In genomic region chrX:23363441-23363840, GRCm38 (mm10) we compare ENCODE assay signal across 8 mouse cellular contexts. TPM values are rescaled to one million over a fixed set of nuclear protein-coding genes. Genes with fewer than 3 reads are reported as not detected.
DNase-seq lines count a peak whose midpoint lies in the region; ATAC-seq and TF ChIP-seq lines count a peak whose summit lies in the region.
"Had no signal": no experiment of that assay in that cellular context is flagged by ENCODE, and none has a peak within 500 bp of the region (broad histone marks: within the 10 kb centered on the region; RNA-seq: fewer than 3 reads in every experiment).

No protein-coding gene starts in this region.

- no peaks in the 10 kb centered on the region for H3K27me3 ChIP-seq in kidney, postnatal 0 days (ENCODE audit: insufficient read depth, low read length)
- no peaks in the 10 kb centered on the region for H3K27me3 ChIP-seq in forebrain, embryonic 13.5 days
- H3K27me3 ChIP-seq in limb, embryonic 12.5 days = no peaks in the 10 kb centered on the region
- no peaks in the 10 kb centered on the region for H3K27me3 ChIP-seq in stomach, embryonic 15.5 days (replicated peaks)
- H3K27me3 ChIP-seq: liver, embryonic 13.5 days had no signal

- ATAC-seq in kidney, postnatal 0 days (replicated peaks; ENCODE audit: low FRiP score, low read depth) = no peak
- no peak for ATAC-seq in forebrain, embryonic 13.5 days
- ATAC-seq in limb, embryonic 12.5 days (ENCODE audit: insufficient number of reproducible peaks, insufficient read depth, low FRiP score, low TSS enrichment, low read depth) = no peak
- no peak for ATAC-seq in stomach, embryonic 15.5 days (ENCODE audit: insufficient read depth, low FRiP score, low read depth)
- no peak for ATAC-seq in inflammation-experienced regulatory T-cells, adult 6 months

- DNase-seq in kidney, postnatal 0 days (ENCODE audit: low spot score) = no peak
- no peak for DNase-seq in kidney, adult 8-10 months
- no peak for DNase-seq in ovary, postnatal 14 days (ENCODE audit: low spot score)
- DNase-seq: liver, embryonic 13.5 days had no signal

- H3K9me3 ChIP-seq in kidney, postnatal 0 days (replicated peaks; ENCODE audit: low read length) = no peaks in the 10 kb centered on the region
- no peaks in the 10 kb centered on the region for H3K9me3 ChIP-seq in forebrain, embryonic 13.5 days (replicated peaks)
- no peaks in the 10 kb centered on the region; the same call in 1 of the 2 replicates for H3K9me3 ChIP-seq in limb, embryonic 12.5 days
- H3K9me3 ChIP-seq in stomach, embryonic 15.5 days = no peaks in the 10 kb centered on the region
- H3K9me3 ChIP-seq: liver, embryonic 13.5 days had no signal

- no peak overlapping the region for H3K27ac ChIP-seq in kidney, postnatal 0 days
- H3K27ac ChIP-seq in forebrain, embryonic 13.5 days = no peak overlapping the region
- no peak overlapping the region for H3K27ac ChIP-seq in limb, embryonic 12.5 days
- H3K27ac ChIP-seq in stomach, embryonic 15.5 days = no peak overlapping the region
- H3K27ac ChIP-seq: liver, embryonic 13.5 days had no signal

- TF ChIP-seq CTCF in kidney, postnatal 0 days (IDR thresholded peaks at IDR 0.05; ENCODE audit: low read depth) = no peak

- H3K4me2 ChIP-seq in kidney, postnatal 0 days (ENCODE audit: low read length) = peak overlapping the region; percentile 54
- peak overlapping the region; percentile 55 for H3K4me2 ChIP-seq in forebrain, embryonic 13.5 days
- peak overlapping the region; percentile 50 for H3K4me2 ChIP-seq in limb, embryonic 12.5 days
- peak overlapping the region; percentile 27; the same call in 1 of the 2 replicates for H3K4me2 ChIP-seq in stomach, embryonic 15.5 days

- H3K4me3 ChIP-seq in kidney, postnatal 0 days (replicated peaks; ENCODE audit: low read depth, low read length) = 0 out of 2 replicates have a peak overlapping the region, but pooled peaks have one; percentile 48
- H3K4me3 ChIP-seq in forebrain, embryonic 13.5 days = peak overlapping the region; percentile 55
- H3K4me3 ChIP-seq in limb, embryonic 12.5 days (replicated peaks) = peak overlapping the region; percentile 56
- H3K4me3 ChIP-seq in stomach, embryonic 15.5 days (replicated peaks) = peak overlapping the region; percentile 21

- H3K9ac ChIP-seq in kidney, postnatal 0 days (ENCODE audit: low read depth, low read length) = no peak overlapping the region
- no peak overlapping the region for H3K9ac ChIP-seq in forebrain, embryonic 13.5 days
- no peak overlapping the region for H3K9ac ChIP-seq in limb, embryonic 12.5 days (replicated peaks)
- H3K9ac ChIP-seq in stomach, embryonic 15.5 days = no peak overlapping the region
- H3K9ac ChIP-seq: liver, embryonic 13.5 days had no signal

- 64% methylated on average over 6 of the region's 6 CpGs for WGBS in kidney, postnatal 0 days
- 29% methylated on average over 6 of the region's 6 CpGs for WGBS in forebrain, embryonic 13.5 days
- 56% methylated on average over 6 of the region's 6 CpGs for WGBS in limb, embryonic 12.5 days
- WGBS in stomach, embryonic 15.5 days = 70% methylated on average over 6 of the region's 6 CpGs

- H3K4me1 ChIP-seq in kidney, postnatal 0 days (replicated peaks; ENCODE audit: insufficient read depth, low read length) = no peaks in the 10 kb centered on the region
- no peaks in the 10 kb centered on the region for H3K4me1 ChIP-seq in forebrain, embryonic 13.5 days
- no peaks in the 10 kb centered on the region for H3K4me1 ChIP-seq in limb, embryonic 12.5 days (replicated peaks)
- no peaks in the 10 kb centered on the region for H3K4me1 ChIP-seq in stomach, embryonic 15.5 days
- H3K4me1 ChIP-seq: liver, embryonic 13.5 days had no signal

- no peaks in the 10 kb centered on the region for H3K36me3 ChIP-seq in kidney, postnatal 0 days (ENCODE audit: insufficient read depth, low read length)
- no peaks in the 10 kb centered on the region for H3K36me3 ChIP-seq in forebrain, embryonic 13.5 days (ENCODE audit: poor library complexity, severe bottlenecking)
- no peaks in the 10 kb centered on the region for H3K36me3 ChIP-seq in limb, embryonic 12.5 days
- no peaks in the 10 kb centered on the region for H3K36me3 ChIP-seq in stomach, embryonic 15.5 days
- H3K36me3 ChIP-seq: liver, embryonic 13.5 days had no signal

RNA-seq across cellular contexts. Expression of gene Klhl13, which starts 1.4 kb away (rescaled TPM):
- polyA plus RNA-seq in kidney, postnatal 0 days (2015; fragmentation: Nextera tagmentation; extraction: Ambion mirVana) = 30.9 and 31.0 TPM in 2 replicates
- polyA plus RNA-seq in forebrain, embryonic 13.5 days (2015; fragmentation: Nextera tagmentation; extraction: Ambion mirVana) = 81.9 and 84.2 TPM in 2 replicates
- polyA plus RNA-seq in limb, embryonic 12.5 days (2016; fragmentation: Nextera tagmentation; extraction: Ambion mirVana) = 60.5 and 69.8 TPM in 2 replicates
- 38.7 and 40.8 TPM in 2 replicates for polyA plus RNA-seq in stomach, embryonic 15.5 days (2015; fragmentation: Nextera tagmentation; extraction: Ambion mirVana)
- polyA plus RNA-seq in inflammation-experienced regulatory T-cells, adult 6 months (2017; shearing (Covaris generic)) = not detected

Comparison
In these comparisons a context has a peak if more than half of its experiments do, and no peak if none do; other contexts are left out.
1. RNA of gene Klhl13, which starts 1.4 kb away (polyA plus RNA-seq): 81.9 to 84.2 TPM in forebrain, embryonic 13.5 days, 60.5 to 69.8 TPM in limb, embryonic 12.5 days, 38.7 to 40.8 TPM in stomach, embryonic 15.5 days and 30.9 to 31.0 TPM in kidney, postnatal 0 days; not detected in inflammation-experienced regulatory T-cells, adult 6 months; every median in the first group is over 10 times any median in the second.
2. Peak in every context shown above with its lines, with median percentiles within 50 percentile points of each other: H3K4me2 ChIP-seq and H3K4me3 ChIP-seq.